Mouse (Mus musculus): ENCODE results near the gene Sec22c. TPM values are rescaled to one million over a fixed set of nuclear protein-coding genes. Genes with fewer than 3 reads are reported as not detected.

The Sec22c gene
- polyA plus RNA-seq, 1 experiment from 2014 or later, result 3.0 TPM

- H3K4me1 ChIP-seq (ENCODE audit: control insufficient read depth, low read depth, low read length), result no peaks in the 10 kb centered on the region
- no peak overlapping the region for H3K9ac ChIP-seq (ENCODE audit: low read depth, low read length)
- ATAC-seq (ENCODE audit: low read depth), result no peak
- H3K36me3 ChIP-seq (ENCODE audit: control insufficient read depth, insufficient read depth), result no peaks in the 10 kb centered on the region
- 100% methylated on average over 1 of the region's 1 CpGs for WGBS (ENCODE audit: insufficient replicate concordance)
- no peaks in the 10 kb centered on the region for H3K27me3 ChIP-seq (ENCODE audit: control insufficient read depth, insufficient read depth, low read depth, low read length)
- H3K4me2 ChIP-seq (ENCODE audit: low read depth, low read length), result no peak overlapping the region
- H3K9me3 ChIP-seq (replicated peaks; ENCODE audit: control insufficient read depth, low read length), result peaks cover 3% of the 10 kb centered on the region
- H3K27ac ChIP-seq (ENCODE audit: low read length), result no peak overlapping the region
- H3K4me3 ChIP-seq (ENCODE audit: low read depth, low read length), result no peak overlapping the region
Observed at GRCm38 (mm10) chr9:121697150-121698049, 7.9 kb downstream of the Sec22c start.

GRCm38 (mm10) chr9:121696626-121697025, 8.7 kb downstream of the Sec22c start:
- Histone ChIP-seq H3K4me3 (ENCODE audit: low read depth, low read length) (no peak overlapping the region), H3K9me3 (replicated peaks; ENCODE audit: control insufficient read depth, low read length) (peaks cover 3% of the 10 kb centered on the region), H3K27me3 (ENCODE audit: control insufficient read depth, insufficient read depth, low read depth, low read length) (no peaks in the 10 kb centered on the region), H3K4me1 (ENCODE audit: control insufficient read depth, low read depth, low read length) (no peaks in the 10 kb centered on the region), H3K27ac (ENCODE audit: low read length) (no peak overlapping the region), H3K9ac (ENCODE audit: low read depth, low read length) (no peak overlapping the region), H3K4me2 (ENCODE audit: low read depth, low read length) (no peak overlapping the region), H3K36me3 (ENCODE audit: control insufficient read depth, insufficient read depth) (no peaks in the 10 kb centered on the region)
- 86% methylated on average over 9 of the region's 9 CpGs for WGBS (ENCODE audit: insufficient replicate concordance)
- ATAC-seq (ENCODE audit: low read depth), result no peak

- Histone ChIP-seq H3K27me3 (ENCODE audit: control insufficient read depth, insufficient read depth, low read depth, low read length) (no peaks in the 10 kb centered on the region), H3K4me1 (ENCODE audit: control insufficient read depth, low read depth, low read length) (no peaks in the 10 kb centered on the region), H3K4me2 (ENCODE audit: low read depth, low read length) (no peak overlapping the region), H3K4me3 (ENCODE audit: low read depth, low read length) (no peak overlapping the region), H3K9ac (ENCODE audit: low read depth, low read length) (no peak overlapping the region), H3K36me3 (ENCODE audit: control insufficient read depth, insufficient read depth) (no peaks in the 10 kb centered on the region), H3K9me3 (replicated peaks; ENCODE audit: control insufficient read depth, low read length) (peaks cover 3% of the 10 kb centered on the region), H3K27ac (ENCODE audit: low read length) (no peak overlapping the region)
- WGBS (ENCODE audit: insufficient replicate concordance), result 67% methylated on average over 12 of the region's 12 CpGs
- ATAC-seq (ENCODE audit: low read depth), result no peak
Observed at GRCm38 (mm10) chr9:121694736-121695135, 10.6 kb downstream of the Sec22c start.

- Histone ChIP-seq H3K27ac (ENCODE audit: low read length) (no peak overlapping the region), H3K9me3 (replicated peaks; ENCODE audit: control insufficient read depth, low read length) (no peaks in the 10 kb centered on the region), H3K4me2 (ENCODE audit: low read depth, low read length) (no peak overlapping the region), H3K27me3 (ENCODE audit: control insufficient read depth, insufficient read depth, low read depth, low read length) (no peaks in the 10 kb centered on the region), H3K36me3 (ENCODE audit: control insufficient read depth, insufficient read depth) (peaks cover 2% of the 10 kb centered on the region; the same call in 1 of the 2 replicates), H3K4me3 (ENCODE audit: low read depth, low read length) (no peak overlapping the region), H3K9ac (ENCODE audit: low read depth, low read length) (no peak overlapping the region), H3K4me1 (ENCODE audit: control insufficient read depth, low read depth, low read length) (no peaks in the 10 kb centered on the region)
- no peak for ATAC-seq (ENCODE audit: low read depth)
- WGBS (ENCODE audit: insufficient replicate concordance), result 67% methylated on average over 7 of the region's 7 CpGs
Observed at GRCm38 (mm10) chr9:121690734-121691133, 14.6 kb downstream of the Sec22c start.

- Histone ChIP-seq H3K27ac (ENCODE audit: low read length) (no peak overlapping the region), H3K9ac (ENCODE audit: low read depth, low read length) (no peak overlapping the region), H3K4me3 (ENCODE audit: low read depth, low read length) (no peak overlapping the region), H3K4me1 (ENCODE audit: control insufficient read depth, low read depth, low read length) (no peaks in the 10 kb centered on the region), H3K4me2 (ENCODE audit: low read depth, low read length) (no peak overlapping the region), H3K9me3 (replicated peaks; ENCODE audit: control insufficient read depth, low read length) (no peaks in the 10 kb centered on the region), H3K36me3 (ENCODE audit: control insufficient read depth, insufficient read depth) (peaks cover 2% of the 10 kb centered on the region; the same call in 1 of the 2 replicates), H3K27me3 (ENCODE audit: control insufficient read depth, insufficient read depth, low read depth, low read length) (no peaks in the 10 kb centered on the region)
- ATAC-seq (ENCODE audit: low read depth), result no peak
- 85% methylated on average over 15 of the region's 15 CpGs for WGBS (ENCODE audit: insufficient replicate concordance)
Observed at GRCm38 (mm10) chr9:121690200-121690651, 15.1 kb downstream of the Sec22c start.

- ATAC-seq (ENCODE audit: low read depth), result no peak
- Histone ChIP-seq H3K4me2 (ENCODE audit: low read depth, low read length) (no peak overlapping the region), H3K27ac (ENCODE audit: low read length) (no peak overlapping the region), H3K27me3 (ENCODE audit: control insufficient read depth, insufficient read depth, low read depth, low read length) (no peaks in the 10 kb centered on the region), H3K36me3 (ENCODE audit: control insufficient read depth, insufficient read depth) (peaks cover 2% of the 10 kb centered on the region; the same call in 1 of the 2 replicates), H3K9ac (ENCODE audit: low read depth, low read length) (no peak overlapping the region), H3K4me1 (ENCODE audit: control insufficient read depth, low read depth, low read length) (no peaks in the 10 kb centered on the region), H3K4me3 (ENCODE audit: low read depth, low read length) (no peak overlapping the region), H3K9me3 (replicated peaks; ENCODE audit: control insufficient read depth, low read length) (no peaks in the 10 kb centered on the region)
- WGBS (ENCODE audit: insufficient replicate concordance), result 66% methylated on average over 7 of the region's 7 CpGs
Observed at GRCm38 (mm10) chr9:121684702-121685101, 20.6 kb downstream of the Sec22c start.

GRCm38 (mm10) chr9:121682037-121682680, 23.1 kb downstream of the Sec22c start:
- H3K4me2 ChIP-seq (ENCODE audit: low read depth, low read length), result no peak overlapping the region
- ATAC-seq (ENCODE audit: low read depth), result no peak
- no peak overlapping the region for H3K9ac ChIP-seq (ENCODE audit: low read depth, low read length)
- 44% methylated on average over 18 of the region's 18 CpGs for WGBS (ENCODE audit: insufficient replicate concordance)
- no peak overlapping the region for H3K27ac ChIP-seq (ENCODE audit: low read length)
- H3K27me3 ChIP-seq (ENCODE audit: control insufficient read depth, insufficient read depth, low read depth, low read length), result no peaks in the 10 kb centered on the region
- no peaks in the 10 kb centered on the region for H3K36me3 ChIP-seq (ENCODE audit: control insufficient read depth, insufficient read depth)
- no peaks in the 10 kb centered on the region for H3K9me3 ChIP-seq (replicated peaks; ENCODE audit: control insufficient read depth, low read length)
- H3K4me3 ChIP-seq (ENCODE audit: low read depth, low read length), result no peak overlapping the region
- H3K4me1 ChIP-seq (ENCODE audit: control insufficient read depth, low read depth, low read length), result peaks cover 4% of the 10 kb centered on the region

GRCm38 (mm10) chr9:121681191-121681590, 24.1 kb downstream of the Sec22c start:
- 31% methylated on average over 8 of the region's 8 CpGs for WGBS (ENCODE audit: insufficient replicate concordance)
- Histone ChIP-seq H3K9ac (ENCODE audit: low read depth, low read length) (no peak overlapping the region), H3K4me3 (ENCODE audit: low read depth, low read length) (no peak overlapping the region), H3K27ac (ENCODE audit: low read length) (no peak overlapping the region), H3K36me3 (ENCODE audit: control insufficient read depth, insufficient read depth) (no peaks in the 10 kb centered on the region), H3K4me1 (ENCODE audit: control insufficient read depth, low read depth, low read length) (peaks cover 4% of the 10 kb centered on the region), H3K27me3 (ENCODE audit: control insufficient read depth, insufficient read depth, low read depth, low read length) (no peaks in the 10 kb centered on the region), H3K9me3 (replicated peaks; ENCODE audit: control insufficient read depth, low read length) (no peaks in the 10 kb centered on the region), H3K4me2 (ENCODE audit: low read depth, low read length) (no peak overlapping the region)
- no peak for ATAC-seq (ENCODE audit: low read depth)

- 30% methylated on average over 6 of the region's 6 CpGs for WGBS (ENCODE audit: insufficient replicate concordance)
- no peak overlapping the region for H3K4me2 ChIP-seq (ENCODE audit: low read depth, low read length)
- H3K36me3 ChIP-seq (ENCODE audit: control insufficient read depth, insufficient read depth), result no peaks in the 10 kb centered on the region
- no peaks in the 10 kb centered on the region for H3K9me3 ChIP-seq (replicated peaks; ENCODE audit: control insufficient read depth, low read length)
- peaks cover 4% of the 10 kb centered on the region for H3K4me1 ChIP-seq (ENCODE audit: control insufficient read depth, low read depth, low read length)
- H3K9ac ChIP-seq (ENCODE audit: low read depth, low read length), result no peak overlapping the region
- H3K4me3 ChIP-seq (ENCODE audit: low read depth, low read length), result no peak overlapping the region
- ATAC-seq (ENCODE audit: low read depth), result no peak; the same call in 1 of the 2 replicates
- H3K27ac ChIP-seq (ENCODE audit: low read length), result no peak overlapping the region
- no peaks in the 10 kb centered on the region for H3K27me3 ChIP-seq (ENCODE audit: control insufficient read depth, insufficient read depth, low read depth, low read length)
Observed at GRCm38 (mm10) chr9:121679549-121679948, 25.7 kb downstream of the Sec22c start.
